Mouse (Mus musculus) embryonic fibroblast, embryonic 13.5 days (primary cell): ENCODE results near the gene Eml6. TPM values are rescaled to one million over a fixed set of nuclear protein-coding genes. Genes with fewer than 3 reads are reported as not detected.

Experiments used
- H3K27ac ChIP-seq: 2 replicates; pipeline ENCODE4 v1.5.1; 2012; ENCODE audit warnings: low read length, control low read depth, inconsistent platforms; ENCODE audit not compliant: insufficient read depth
- H3K4me1 ChIP-seq: 2 replicates; pipeline ENCODE4 v1.6.1; 2011; ENCODE audit warnings: low read length; ENCODE audit not compliant: control insufficient read depth, insufficient read depth
- H3K4me3 ChIP-seq: 2 replicates; pipeline ENCODE4 v1.5.1; 2011; ENCODE audit warnings: mild to moderate bottlenecking, control low read depth, low read length; ENCODE audit not compliant: insufficient read depth
- CTCF ChIP-seq: IDR thresholded peaks from 2 replicates; pipeline ENCODE4 v1.5.1; 2011; ENCODE audit warnings: mild to moderate bottlenecking, control low read depth, low read length, moderate library complexity, borderline replicate concordance; ENCODE audit not compliant: insufficient read depth
- POLR2A ChIP-seq: IDR thresholded peaks from 2 replicates; pipeline ENCODE4 v1.6.1; 2011; ENCODE audit warnings: low read depth, mild to moderate bottlenecking, control low read depth, low read length, moderate library complexity
- polyA plus RNA-seq: library from polyadenylated mRNA; stranded (reverse); fragments of >200 nt; gene quantifications from 2 replicates; pipeline ENCODE4 v1.2.4, GENCODE M21; 2011; ENCODE audit warnings: low read depth; ENCODE audit not compliant: missing spikeins, insufficient read length

The Eml6 gene
- polyA plus RNA-seq, 1 experiment = 1.3 TPM

DNA sequence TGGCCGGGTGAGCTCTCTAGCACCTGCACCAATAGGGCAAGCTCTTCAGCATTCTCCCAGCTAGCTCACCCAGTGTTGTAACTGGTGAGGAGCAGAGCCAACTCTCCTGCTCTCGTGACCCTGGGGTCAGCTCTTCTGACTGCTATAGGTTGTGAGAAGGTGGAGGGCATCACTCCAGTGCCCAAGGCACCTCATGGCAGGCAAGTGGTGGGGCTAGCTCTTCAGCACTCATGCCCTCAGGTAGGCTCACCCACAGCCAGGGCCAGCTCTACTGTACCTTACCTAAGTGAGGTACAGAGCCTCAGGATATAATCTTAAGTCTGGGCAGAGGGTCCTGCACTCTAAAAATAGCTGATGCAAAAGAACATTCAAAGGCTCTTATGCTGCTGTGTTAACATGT lies 286.1 kb downstream of the Eml6 start:
- peaks cover 4% of the 10 kb centered on the region for H3K4me1 ChIP-seq
- TF ChIP-seq CTCF (no peak), POLR2A (no peak)
- no peak overlapping the region for H3K4me3 ChIP-seq

GRCm38 (mm10) chr11:29727901-29728300 lies 297.9 kb downstream of the Eml6 start:
- Histone ChIP-seq H3K4me1 (peaks cover 2% of the 10 kb centered on the region), H3K4me3 (no peak overlapping the region), H3K27ac (no peak overlapping the region)
- no peak for TF ChIP-seq CTCF
- no peak for TF ChIP-seq POLR2A

More for the DNA sequence above, 286.1 kb downstream of the Eml6 start:
- H3K27ac ChIP-seq = no peak overlapping the region

GRCm38 (mm10) chr11:29725610-29726009 lies 300.2 kb downstream of the Eml6 start:
- no peak for TF ChIP-seq POLR2A
- TF ChIP-seq CTCF = no peak
- Histone ChIP-seq H3K4me1 (peaks cover 4% of the 10 kb centered on the region), H3K4me3 (no peak overlapping the region), H3K27ac (no peak overlapping the region)

GRCm38 (mm10) chr11:29725167-29725566 lies 300.7 kb downstream of the Eml6 start:
- H3K4me1 ChIP-seq = peaks cover 4% of the 10 kb centered on the region

GRCm38 (mm10) chr11:29724213-29724612 lies 301.6 kb downstream of the Eml6 start:
- Histone ChIP-seq H3K4me1 (peaks cover 4% of the 10 kb centered on the region), H3K4me3 (no peak overlapping the region), H3K27ac (no peak overlapping the region)
- TF ChIP-seq POLR2A = no peak
- TF ChIP-seq CTCF = no peak

More at GRCm38 (mm10) chr11:29725167-29725566, 300.7 kb downstream of the Eml6 start:
- TF ChIP-seq POLR2A (no peak), CTCF (no peak)
- Histone ChIP-seq H3K27ac (no peak overlapping the region), H3K4me3 (no peak overlapping the region)

DNA sequence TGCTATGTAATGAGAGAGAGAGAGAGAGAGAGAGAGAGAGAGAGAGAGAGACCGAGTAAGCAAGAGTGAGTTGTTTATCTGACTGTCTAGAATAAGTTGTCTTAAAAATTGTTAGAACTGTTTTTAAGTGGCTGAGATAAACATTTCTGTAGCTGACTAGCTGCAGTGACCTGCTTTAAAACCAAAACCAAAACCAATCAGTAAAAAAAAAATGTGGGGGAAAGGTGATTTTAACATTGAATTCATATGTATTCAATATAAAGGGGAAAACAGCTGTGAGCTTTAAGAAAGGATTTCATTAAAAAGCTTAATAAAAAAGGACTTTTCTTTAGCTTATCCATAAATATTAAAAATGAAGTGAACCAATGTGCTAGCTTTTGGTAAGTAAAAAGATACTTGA lies 306.2 kb downstream of the Eml6 start:
- TF ChIP-seq POLR2A = no peak
- no peak for TF ChIP-seq CTCF
- Histone ChIP-seq H3K4me3 (no peak overlapping the region), H3K4me1 (peaks cover 7% of the 10 kb centered on the region), H3K27ac (no peak overlapping the region)

DNA sequence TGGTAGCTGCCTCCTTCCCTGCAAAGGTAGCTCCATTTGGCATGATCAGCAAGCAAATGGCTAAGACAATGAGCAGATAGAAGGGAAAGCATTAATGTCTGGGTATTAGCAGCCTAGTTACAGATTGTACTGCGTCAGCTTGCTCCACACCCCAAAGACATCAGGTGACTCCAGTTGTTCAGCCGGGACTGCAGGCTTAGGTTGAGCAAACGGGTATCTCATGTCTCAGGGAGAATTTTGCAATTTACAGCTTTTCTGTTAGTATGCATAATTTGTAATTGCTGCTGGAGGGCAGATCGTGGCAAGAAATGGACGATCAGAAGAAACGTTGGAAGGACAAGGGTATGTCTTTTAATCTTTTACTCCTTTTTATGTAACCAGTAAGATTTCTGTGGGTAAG lies 307.3 kb downstream of the Eml6 start:
- Histone ChIP-seq H3K4me1 (peaks cover 7% of the 10 kb centered on the region), H3K4me3 (0 out of 2 replicates have a peak overlapping the region, but pooled peaks have one; percentile 15), H3K27ac (peak overlapping the region; percentile 52; the same call in 1 of the 2 replicates)
- TF ChIP-seq CTCF (no peak), POLR2A (no peak)

- H3K4me1 ChIP-seq = peaks cover 6% of the 10 kb centered on the region
- no peak overlapping the region for H3K27ac ChIP-seq
- H3K4me3 ChIP-seq = no peak overlapping the region
- no peak for TF ChIP-seq POLR2A
- no peak for TF ChIP-seq CTCF
These were observed 310.3 kb downstream of the Eml6 start for GRCm38 (mm10) chr11:29715499-29715898.

GRCm38 (mm10) chr11:29714789-29715188 lies 311.0 kb downstream of the Eml6 start:
- Histone ChIP-seq H3K27ac (no peak overlapping the region), H3K4me3 (no peak overlapping the region), H3K4me1 (peaks cover 6% of the 10 kb centered on the region)
- TF ChIP-seq POLR2A (no peak), CTCF (no peak)

DNA sequence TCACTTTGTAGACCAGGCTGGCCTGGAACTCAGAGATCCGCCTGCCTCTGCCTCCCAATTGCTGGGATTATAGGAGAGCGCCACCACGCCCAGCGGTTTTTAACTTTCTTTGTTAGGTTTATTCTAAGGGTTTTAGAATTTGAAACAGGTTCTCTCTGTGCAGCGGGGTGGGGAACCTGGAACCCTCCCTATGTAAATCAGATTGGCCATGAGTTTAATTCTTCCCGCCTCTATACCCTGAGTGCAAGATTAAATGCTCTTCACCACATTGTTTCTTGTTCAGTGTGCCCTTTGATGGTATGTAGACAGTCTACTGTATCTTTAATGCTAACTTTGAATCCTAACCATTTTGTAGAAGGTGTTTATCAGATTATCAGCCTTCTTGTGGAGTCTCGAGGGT lies 311.7 kb downstream of the Eml6 start:
- no peak for TF ChIP-seq POLR2A
- no peak for TF ChIP-seq CTCF
- Histone ChIP-seq H3K4me1 (peaks cover 6% of the 10 kb centered on the region), H3K4me3 (no peak overlapping the region), H3K27ac (no peak overlapping the region)

- TF ChIP-seq POLR2A = no peak
- no peak for TF ChIP-seq CTCF
- H3K4me1 ChIP-seq = peaks cover 9% of the 10 kb centered on the region; the same call in 1 of the 2 replicates
- H3K4me3 ChIP-seq = no peak overlapping the region
- no peak overlapping the region for H3K27ac ChIP-seq
These were observed 316.3 kb downstream of the Eml6 start for GRCm38 (mm10) chr11:29709512-29709911.
